Mouse (Mus musculus): ENCODE measurements around the gene 9830107B12Rik. TPM values are rescaled to one million over a fixed set of nuclear protein-coding genes. Genes with fewer than 3 reads are reported as not detected.
A peak's percentile ranks its signal among the peaks of the same experiment; 100 is the strongest.

Gene 9830107B12Rik
- total and polyA plus RNA-seq, 2 experiments from 2014 or later: not detected

DNA sequence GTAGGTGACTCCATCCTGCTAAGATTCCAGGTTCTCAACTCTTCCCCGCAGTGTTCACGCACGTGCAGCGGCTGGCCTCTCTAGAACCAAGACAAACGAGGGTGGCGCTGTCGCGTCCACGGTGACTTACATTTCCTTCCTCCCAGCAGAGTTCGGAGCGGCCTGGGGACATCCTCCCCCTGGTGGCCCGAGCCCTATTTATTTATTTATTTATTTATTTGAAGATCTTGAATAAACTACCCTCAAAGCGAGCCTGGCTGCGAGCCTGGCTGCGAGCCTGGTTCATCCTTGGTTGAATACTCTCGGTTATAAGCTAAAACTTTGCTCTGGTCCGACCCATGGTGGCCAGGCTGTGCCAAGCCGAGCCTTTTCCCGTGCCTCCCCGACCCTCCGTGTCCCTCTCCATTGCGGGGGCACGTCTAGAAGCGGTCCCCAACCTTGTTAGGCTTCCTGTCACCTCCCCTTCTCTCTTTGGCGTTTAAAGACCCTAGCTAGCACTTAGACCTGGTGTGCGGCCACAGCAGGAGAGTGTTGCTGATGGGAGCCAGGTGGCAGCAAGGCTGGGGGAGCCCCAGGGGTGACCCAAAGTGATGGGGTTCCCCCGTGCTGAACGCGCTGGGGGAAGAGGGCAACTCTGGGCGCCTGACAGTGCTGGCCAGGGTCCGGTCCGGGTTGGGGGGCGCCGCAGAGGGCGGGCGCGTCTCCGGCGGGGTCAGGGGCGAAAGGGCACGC lies 48.9 kb downstream of the 9830107B12Rik start:
- WGBS: 2% methylated on average over 38 of the region's 41 CpGs
- Histone ChIP-seq H3K27me3 (ENCODE audit: insufficient read depth, low read length) (peaks cover 46% of the 10 kb centered on the region), H3K4me3 (ENCODE audit: low read depth, low read length) (peak overlapping the region; percentile 28), H3K4me2 (ENCODE audit: low read depth, low read length, poor library complexity, severe bottlenecking) (peak overlapping the region; percentile 32), H3K36me3 (ENCODE audit: insufficient read depth, low read length) (no peaks in the 10 kb centered on the region), H3K27ac (ENCODE audit: low read depth, low read length) (no peak overlapping the region), H3K9me3 (ENCODE audit: low read length) (no peaks in the 10 kb centered on the region), H3K4me1 (ENCODE audit: insufficient read depth, low read length) (peaks cover 4% of the 10 kb centered on the region; the same call in 1 of the 2 replicates), H3K9ac (replicated peaks; ENCODE audit: low read length, poor library complexity, severe bottlenecking) (no peak overlapping the region)
- DNase-seq (ENCODE audit: low spot score): peak; percentile 74
- ATAC-seq (ENCODE audit: low FRiP score): peak; percentile 9; the same call in 1 of the 2 replicates
- TF ChIP-seq CTCF (IDR thresholded peaks at IDR 0.05): peak; percentile 70

DNA sequence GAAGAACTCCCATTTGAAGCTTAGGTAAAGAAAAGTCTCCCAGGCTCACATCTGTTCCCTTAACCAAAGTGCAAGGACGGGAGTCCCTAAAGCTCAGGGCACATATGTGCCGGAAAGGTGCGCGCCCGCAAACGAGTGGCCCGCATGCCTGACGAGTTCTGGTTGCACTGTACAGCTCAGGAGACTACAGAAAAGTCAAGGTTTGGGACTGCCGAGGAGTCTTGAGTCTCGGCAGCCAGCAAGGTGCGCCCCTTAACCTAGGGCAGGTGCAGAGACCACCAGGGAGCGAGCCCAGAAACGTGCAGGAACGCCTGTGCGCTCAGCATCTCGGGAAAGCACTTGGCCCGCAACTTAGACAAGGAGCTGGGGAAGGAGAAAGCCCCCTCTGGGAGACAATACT lies 49.7 kb downstream of the 9830107B12Rik start:
- no peak for TF ChIP-seq CTCF (IDR thresholded peaks at IDR 0.05)
- Histone ChIP-seq H3K4me3 (ENCODE audit: low read depth, low read length) (no peak overlapping the region), H3K27me3 (ENCODE audit: insufficient read depth, low read length) (peaks cover 46% of the 10 kb centered on the region), H3K4me1 (ENCODE audit: insufficient read depth, low read length) (peaks cover 4% of the 10 kb centered on the region; the same call in 1 of the 2 replicates), H3K36me3 (ENCODE audit: insufficient read depth, low read length) (no peaks in the 10 kb centered on the region), H3K9me3 (ENCODE audit: low read length) (no peaks in the 10 kb centered on the region), H3K9ac (replicated peaks; ENCODE audit: low read length, poor library complexity, severe bottlenecking) (no peak overlapping the region), H3K27ac (ENCODE audit: low read depth, low read length) (no peak overlapping the region), H3K4me2 (ENCODE audit: low read depth, low read length, poor library complexity, severe bottlenecking) (no peak overlapping the region; the same call in 1 of the 2 replicates)
- 9% methylated on average over 17 of the region's 17 CpGs for WGBS
- ATAC-seq (ENCODE audit: low FRiP score): no peak
- no peak for DNase-seq (ENCODE audit: low spot score)

DNA sequence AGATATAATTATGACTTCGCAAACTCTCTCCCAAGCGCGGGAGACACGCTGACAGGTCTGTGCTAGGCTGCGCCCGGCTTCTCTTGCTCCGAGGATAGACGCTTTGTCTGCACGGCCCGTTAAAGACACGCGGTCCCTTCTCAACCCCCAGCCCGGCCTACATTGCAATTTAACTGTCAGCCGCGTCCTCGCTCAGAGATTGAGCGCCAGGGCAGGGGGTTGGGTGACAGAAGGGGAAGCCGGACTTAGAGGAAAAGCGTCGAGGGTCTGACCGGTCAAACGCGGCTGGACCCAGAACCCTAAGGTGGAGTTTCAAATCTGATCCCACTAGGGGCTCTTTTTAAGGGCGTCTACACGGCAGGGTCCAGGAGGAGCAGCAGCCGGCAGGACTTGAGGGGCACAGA lies 50.3 kb downstream of the 9830107B12Rik start:
- H3K27ac ChIP-seq (ENCODE audit: low read depth, low read length): no peak overlapping the region
- H3K4me1 ChIP-seq (ENCODE audit: insufficient read depth, low read length): peaks cover 4% of the 10 kb centered on the region; the same call in 1 of the 2 replicates
- 1% methylated on average over 26 of the region's 26 CpGs for WGBS
- no peaks in the 10 kb centered on the region for H3K9me3 ChIP-seq (ENCODE audit: low read length)
- peaks cover 46% of the 10 kb centered on the region for H3K27me3 ChIP-seq (ENCODE audit: insufficient read depth, low read length)
- H3K4me2 ChIP-seq (ENCODE audit: low read depth, low read length, poor library complexity, severe bottlenecking): peak overlapping the region; percentile 10; the same call in 1 of the 2 replicates
- ATAC-seq (ENCODE audit: low FRiP score): no peak
- H3K4me3 ChIP-seq (ENCODE audit: low read depth, low read length): no peak overlapping the region
- no peak for DNase-seq (ENCODE audit: low spot score)
- no peaks in the 10 kb centered on the region for H3K36me3 ChIP-seq (ENCODE audit: insufficient read depth, low read length)
- no peak for TF ChIP-seq CTCF (IDR thresholded peaks at IDR 0.05)
- no peak overlapping the region for H3K9ac ChIP-seq (replicated peaks; ENCODE audit: low read length, poor library complexity, severe bottlenecking)

DNA sequence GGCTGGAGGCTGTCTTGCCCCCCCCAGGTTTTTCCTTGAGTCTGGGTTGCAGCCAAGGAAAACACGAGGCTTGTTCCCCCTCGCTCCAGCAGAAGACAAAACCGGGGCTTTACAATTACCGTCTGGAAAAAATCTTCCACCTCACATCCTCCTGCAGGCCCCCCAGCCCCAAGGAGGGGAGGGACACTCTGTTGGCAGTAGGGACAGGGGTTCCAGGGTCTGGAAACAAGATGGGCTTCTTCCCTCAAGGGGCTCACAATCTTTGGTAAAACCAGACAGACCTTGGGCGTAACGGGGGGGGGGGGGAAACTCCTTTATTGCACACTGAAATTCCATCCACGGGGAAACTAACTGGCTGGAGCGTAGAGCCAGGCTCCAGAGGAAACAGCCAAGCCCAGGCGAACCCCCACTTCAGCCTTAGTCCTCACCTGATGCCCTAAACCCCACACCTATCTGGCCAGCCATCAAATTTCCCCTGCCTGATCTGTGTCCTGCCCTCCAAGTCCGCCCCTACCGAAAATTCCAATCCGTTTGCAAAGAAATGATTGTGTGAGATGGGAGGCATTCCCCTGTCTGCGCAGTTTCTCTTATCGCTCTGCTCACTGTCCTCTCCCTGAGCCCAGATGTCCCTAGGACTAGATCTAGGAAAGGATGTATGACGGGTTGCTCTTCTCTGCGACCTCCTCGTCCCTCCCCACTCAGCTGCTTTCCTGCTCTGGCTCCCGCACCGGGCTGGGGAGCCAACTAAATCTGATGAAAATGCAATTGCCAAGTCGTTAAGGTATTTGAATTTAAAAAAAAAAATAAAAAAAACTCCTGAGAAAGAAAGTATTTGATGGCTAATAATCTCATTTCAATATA lies 51.0 kb downstream of the 9830107B12Rik start:
- H3K36me3 ChIP-seq (ENCODE audit: insufficient read depth, low read length): no peaks in the 10 kb centered on the region
- H3K27ac ChIP-seq (ENCODE audit: low read depth, low read length): no peak overlapping the region
- 9% methylated on average over 20 of the region's 20 CpGs for WGBS
- DNase-seq (ENCODE audit: low spot score): no peak
- peaks cover 4% of the 10 kb centered on the region; the same call in 1 of the 2 replicates for H3K4me1 ChIP-seq (ENCODE audit: insufficient read depth, low read length)
- TF ChIP-seq CTCF (IDR thresholded peaks at IDR 0.05): no peak
- no peaks in the 10 kb centered on the region for H3K9me3 ChIP-seq (ENCODE audit: low read length)
- no peak overlapping the region for H3K9ac ChIP-seq (replicated peaks; ENCODE audit: low read length, poor library complexity, severe bottlenecking)
- H3K27me3 ChIP-seq (ENCODE audit: insufficient read depth, low read length): peaks cover 46% of the 10 kb centered on the region
- no peak overlapping the region for H3K4me3 ChIP-seq (ENCODE audit: low read depth, low read length)
- H3K4me2 ChIP-seq (ENCODE audit: low read depth, low read length, poor library complexity, severe bottlenecking): no peak overlapping the region; the same call in 1 of the 2 replicates
- ATAC-seq (ENCODE audit: low FRiP score): no peak

DNA sequence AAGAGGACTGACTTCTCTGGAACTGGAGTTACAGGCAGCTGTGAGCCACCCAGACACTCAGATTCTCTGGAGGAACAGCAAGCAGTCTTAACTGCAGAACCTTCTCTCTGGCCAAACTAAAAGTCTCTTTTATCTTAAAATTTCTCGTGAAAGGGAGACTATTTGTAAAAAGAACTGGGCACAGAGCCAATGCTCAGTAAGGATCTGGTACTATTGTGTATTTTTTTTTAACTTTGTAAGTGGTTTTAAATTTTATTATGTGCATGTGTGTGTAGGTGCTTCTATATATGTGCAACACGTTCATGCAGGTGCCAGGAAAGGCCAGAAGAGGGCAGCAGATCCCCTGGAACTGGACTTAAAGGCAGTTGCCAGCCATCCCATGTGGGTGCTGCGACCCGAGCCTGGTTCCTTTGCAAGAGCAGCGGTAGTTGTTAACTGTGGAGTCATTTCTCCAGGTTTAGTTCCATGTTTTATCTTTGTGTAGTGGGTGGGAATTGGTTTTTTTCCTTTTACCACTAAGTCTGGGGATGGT lies 52.7 kb downstream of the 9830107B12Rik start:
- Histone ChIP-seq H3K4me2 (ENCODE audit: low read depth, low read length, poor library complexity, severe bottlenecking) (no peak overlapping the region), H3K27ac (ENCODE audit: low read depth, low read length) (no peak overlapping the region), H3K27me3 (ENCODE audit: insufficient read depth, low read length) (peaks cover 30% of the 10 kb centered on the region), H3K36me3 (ENCODE audit: insufficient read depth, low read length) (no peaks in the 10 kb centered on the region), H3K4me3 (ENCODE audit: low read depth, low read length) (no peak overlapping the region), H3K9me3 (ENCODE audit: low read length) (no peaks in the 10 kb centered on the region), H3K4me1 (ENCODE audit: insufficient read depth, low read length) (peaks cover 4% of the 10 kb centered on the region; the same call in 1 of the 2 replicates), H3K9ac (replicated peaks; ENCODE audit: low read length, poor library complexity, severe bottlenecking) (no peak overlapping the region)
- ATAC-seq (ENCODE audit: low FRiP score): no peak
- no peak for DNase-seq (ENCODE audit: low spot score)
- WGBS: 75% methylated on average over 5 of the region's 5 CpGs
- peak; percentile 36 for TF ChIP-seq CTCF (IDR thresholded peaks at IDR 0.05)

Measured in midbrain, postnatal 0 days (tissue).